Mouse (Mus musculus) MEL (cell line): ENCODE data around the gene H2-K1. TPM values are rescaled to one million over a fixed set of nuclear protein-coding genes. Genes with fewer than 3 reads are reported as not detected.
A peak's percentile ranks its signal among the peaks of the same experiment; 100 is the strongest.

Source experiments
- DNase-seq: peaks from one replicate; pipeline ENCODE4 v3.0.0; 2011; ENCODE audit warnings: low read depth, low spot score
- H3K27ac ChIP-seq: 2 replicates; pipeline ENCODE4 v1.5.1; 2012; ENCODE audit warnings: low read depth, mild to moderate bottlenecking, control low read depth, low read length, moderate library complexity; ENCODE audit not compliant: control insufficient read depth
- H3K27me3 ChIP-seq, 2 experiments: fragments of 150-350 bp in 1 of 2; sonication (generic) in 1 of 2; 2 replicates each; pipeline ENCODE4 v1.6.1; 2012; ENCODE audit warnings: low read length in 2 of 2, mild to moderate bottlenecking in 2 of 2, improper control_type of control experiment in 1 of 2, moderate library complexity in 1 of 2; ENCODE audit not compliant: insufficient read depth in 2 of 2, control insufficient read depth in 1 of 2
- H3K36me3 ChIP-seq, 2 experiments: 2 replicates each; pipeline ENCODE4 v1.6.1; 2012 to 2014; ENCODE audit warnings: low read length in 2 of 2, improper control_type of control experiment in 1 of 2, inconsistent platforms in 1 of 2, mild to moderate bottlenecking in 1 of 2; ENCODE audit not compliant: insufficient read depth in 2 of 2, control insufficient read depth in 1 of 2
- H3K4me1 ChIP-seq, 2 experiments: fragments of 150-350 bp in 1 of 2; sonication (generic) in 1 of 2; 2 replicates each; pipeline ENCODE4 v1.6.1; 2012; ENCODE audit warnings: low read length in 2 of 2, improper control_type of control experiment in 1 of 2, mild to moderate bottlenecking in 1 of 2; ENCODE audit not compliant: insufficient read depth in 2 of 2, control insufficient read depth in 1 of 2
- H3K4me3 ChIP-seq, 2 experiments: fragments of 150-350 bp in 1 of 2; sonication (generic) in 1 of 2; 2 replicates each; pipeline ENCODE4 v1.5.1; 2012; ENCODE audit warnings: low read depth in 2 of 2, low read length in 2 of 2, mild to moderate bottlenecking in 2 of 2, moderate library complexity in 2 of 2, control low read depth in 1 of 2, improper control_type of control experiment in 1 of 2; ENCODE audit not compliant: control insufficient read depth in 1 of 2, insufficient read depth in 1 of 2
- H3K79me2 ChIP-seq: 2 replicates; pipeline ENCODE4 v1.6.1; 2012; ENCODE audit warnings: mild to moderate bottlenecking, low read length, moderate library complexity; ENCODE audit not compliant: control insufficient read depth, poor library complexity, insufficient read depth
- H3K9ac ChIP-seq: 2 replicates; pipeline ENCODE4 v1.6.1; 2012; ENCODE audit warnings: low read depth, mild to moderate bottlenecking, control low read depth, low read length, moderate library complexity; ENCODE audit not compliant: control insufficient read depth, poor library complexity, severe bottlenecking
- H3K9me3 ChIP-seq: fragments of 150-350 bp; sonication (generic); replicated peaks from 2 replicates; pipeline ENCODE4 v1.6.1; 2012; ENCODE audit warnings: mild to moderate bottlenecking, low read length, improper control_type of control experiment, moderate library complexity; ENCODE audit not compliant: insufficient read depth
- BHLHE40 ChIP-seq: IDR thresholded peaks from 2 replicates; pipeline ENCODE4 v1.6.1; 2012; ENCODE audit warnings: low read depth, mild to moderate bottlenecking, inconsistent platforms, low read length, improper control_type of control experiment, borderline replicate concordance
- CTCF ChIP-seq, 3 experiments: IDR thresholded peaks in 2 of 3; conservative IDR thresholded peaks in 1 of 3; 2 replicates each; pipeline ENCODE4 v1.5.1; 2011 to 2012; ENCODE audit warnings: low read length in 3 of 3, low read depth in 2 of 3, mild to moderate bottlenecking in 2 of 3, improper control_type of control experiment in 1 of 3, inconsistent platforms in 1 of 3, mixed read lengths in 1 of 3, moderate library complexity in 1 of 3; ENCODE audit not compliant: control insufficient read depth in 1 of 3, insufficient read depth in 1 of 3, poor library complexity in 1 of 3, severe bottlenecking in 1 of 3
- E2F4 ChIP-seq: IDR thresholded peaks from 2 replicates; pipeline ENCODE4 v1.6.1; 2011; ENCODE audit warnings: low read depth, low read length, improper control_type of control experiment, borderline replicate concordance
- GABPA ChIP-seq: IDR thresholded peaks from 2 replicates; pipeline ENCODE4 v1.6.1; 2012; ENCODE audit warnings: low read depth, mild to moderate bottlenecking, inconsistent platforms, low read length, improper control_type of control experiment, moderate library complexity
- MAX ChIP-seq: IDR thresholded peaks from 2 replicates; pipeline ENCODE4 v1.6.1; 2011; ENCODE audit warnings: low read length, improper control_type of control experiment
- RCOR1 ChIP-seq: IDR thresholded peaks from 2 replicates; pipeline ENCODE4 v1.6.1; 2012; ENCODE audit warnings: low read depth, mild to moderate bottlenecking, inconsistent platforms, low read length, improper control_type of control experiment
- SIN3A ChIP-seq: IDR thresholded peaks from 2 replicates; pipeline ENCODE4 v1.6.1; 2012; ENCODE audit warnings: low read length, improper control_type of control experiment, inconsistent platforms
- SMC3 ChIP-seq: IDR thresholded peaks from 2 replicates; pipeline ENCODE4 v1.6.1; 2011; ENCODE audit warnings: low read depth, low read length, improper control_type of control experiment
- TAL1 ChIP-seq: IDR thresholded peaks from 2 replicates; pipeline ENCODE4 v1.6.1; 2012; ENCODE audit warnings: mild to moderate bottlenecking, inconsistent platforms, low read length, moderate library complexity, mixed read lengths
- TBP ChIP-seq: IDR thresholded peaks from 2 replicates; pipeline ENCODE4 v1.8.0; 2011; ENCODE audit warnings: low read depth, low read length, improper control_type of control experiment
- TCF12 ChIP-seq: IDR thresholded peaks from 2 replicates; pipeline ENCODE4 v1.6.1; 2014; ENCODE audit warnings: low read depth, mild to moderate bottlenecking, inconsistent platforms, low read length, improper control_type of control experiment, moderate library complexity
- ZC3H11A ChIP-seq: IDR thresholded peaks from 2 replicates; pipeline ENCODE4 v1.6.1; 2012; ENCODE audit warnings: low read depth, mild to moderate bottlenecking, inconsistent platforms, low read length, improper control_type of control experiment
- polyA plus RNA-seq, 2 experiments: library from polyadenylated mRNA; stranded (reverse) in 1 of 2; unstranded in 1 of 2; fragments of >175 nt in 1 of 2; fragments of >200 nt in 1 of 2; gene quantifications; 2 replicates each; pipeline versions ENCODE4 v1.2.1 to v1.2.4; 2012; ENCODE audit warnings: low replicate concordance in 2 of 2, low read depth in 1 of 2; ENCODE audit not compliant: insufficient read length in 2 of 2, insufficient read depth in 1 of 2, missing spikeins in 1 of 2
- total RNA-seq: library from RNA; depleted of rRNA; stranded (reverse); fragments of 300-350 nt; gene quantifications from 2 replicates; pipeline ENCODE4 v1.2.3, GENCODE M21; 2012

Gene H2-K1
- total and polyA plus RNA-seq, 3 experiments, result 81.1 to 113 TPM; not detected in 1

DNA sequence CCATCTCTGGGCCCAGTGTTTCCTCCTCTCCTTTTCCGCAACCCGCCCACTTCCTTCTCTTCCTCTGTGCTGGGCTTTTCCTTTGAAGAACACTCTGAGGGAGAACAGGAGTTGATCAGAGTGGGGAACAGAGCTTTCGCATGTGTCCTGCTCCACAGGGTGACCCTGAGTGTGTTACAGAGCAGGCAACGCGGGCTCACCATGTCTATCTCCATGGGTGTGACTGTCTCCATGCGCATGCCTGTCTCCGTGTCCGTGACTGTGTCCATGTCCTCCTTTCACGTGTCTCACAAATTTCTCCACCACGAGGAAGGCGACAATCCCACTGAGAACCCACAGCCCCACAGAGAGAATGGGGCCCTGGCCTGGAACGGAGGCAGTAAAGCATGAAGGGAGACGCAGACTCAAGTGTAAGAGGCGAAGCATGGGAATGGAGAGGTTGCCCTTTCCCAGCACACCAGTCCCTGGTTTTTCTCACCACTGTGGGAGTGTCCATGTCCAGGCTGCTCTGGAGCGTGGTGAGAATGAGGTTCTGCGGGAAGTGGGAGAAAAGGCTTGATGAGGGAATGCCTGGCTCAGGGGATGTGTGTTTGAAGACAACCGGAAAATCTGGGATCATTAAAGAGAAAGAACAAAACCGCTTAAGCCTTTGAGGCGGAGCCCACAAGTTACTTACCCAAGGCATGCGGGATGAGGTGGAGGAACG lies 29.9 kb upstream of the H2-K1 start:
- peaks cover 4 to 17% of the 10 kb centered on the region in 2 experiments; a peak in 3 of 4 replicates for H3K36me3 ChIP-seq
- peaks cover 2 to 37% of the 10 kb centered on the region in 2 experiments; a peak in 3 of 4 replicates for H3K4me1 ChIP-seq
- H3K9ac ChIP-seq, result peak overlapping the region; percentile 99

DNA sequence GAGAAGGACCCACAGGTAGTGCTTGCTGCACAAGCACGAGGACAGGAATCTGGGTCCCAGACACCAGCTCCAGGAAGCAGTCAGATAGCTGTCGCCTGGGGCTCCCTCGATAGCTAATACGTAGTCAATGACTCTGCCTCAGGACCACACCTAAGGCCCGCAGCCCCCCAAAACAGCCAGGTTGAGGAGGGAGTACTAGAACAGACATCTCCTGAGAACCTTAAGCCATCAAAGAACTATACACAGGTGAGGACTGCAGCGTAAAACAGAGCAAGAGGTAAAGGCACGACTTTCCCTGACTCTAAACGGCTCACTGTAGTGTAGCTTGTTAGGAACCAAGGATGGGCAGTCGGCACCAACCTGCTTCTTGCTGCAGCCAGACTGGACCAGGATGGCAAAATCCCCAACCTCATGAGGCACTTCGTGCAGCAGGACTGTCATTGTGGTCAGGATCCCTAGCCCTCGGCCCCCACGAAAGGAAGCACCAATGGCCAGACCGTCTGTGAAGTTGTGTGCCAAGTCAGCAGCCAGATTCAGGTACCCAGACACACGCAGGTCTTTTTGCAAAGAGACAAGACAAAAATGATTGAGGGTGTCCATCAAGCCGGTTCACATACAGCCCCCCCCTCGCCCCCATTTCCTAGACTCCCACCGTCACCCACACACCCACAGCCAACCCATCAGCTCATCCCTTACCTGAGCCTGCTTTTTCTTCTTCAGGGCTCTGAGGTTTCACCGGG lies 29.2 kb upstream of the H2-K1 start:
- Histone ChIP-seq H3K4me1 (peaks cover 2 to 37% of the 10 kb centered on the region in 2 experiments; a peak in 3 of 4 replicates), H3K27me3 (no peaks in the 10 kb centered on the region), H3K9me3 (no peaks in the 10 kb centered on the region), H3K4me3 (no peak overlapping the region), H3K36me3 (peaks cover 3 to 17% of the 10 kb centered on the region in 2 experiments; a peak in 3 of 4 replicates), H3K27ac (no peak overlapping the region), H3K9ac (no peak overlapping the region)
- TF ChIP-seq ZC3H11A, result no peak
- no peak for TF ChIP-seq TBP
- no peak for TF ChIP-seq SIN3A
- TF ChIP-seq TCF12, result no peak
- TF ChIP-seq CTCF (IDR thresholded peaks at IDR 0.05 in 2 of 3, conservative IDR thresholded peaks at IDR 0.05 in 1 of 3; ENCODE audit: control insufficient read depth in 1 of 3, insufficient read depth in 1 of 3, low read depth in 2 of 3, low read length in 3 of 3, poor library complexity in 1 of 3, severe bottlenecking in 1 of 3), result no peak
- no peak for TF ChIP-seq E2F4
- no peak for TF ChIP-seq MAX
- no peak for TF ChIP-seq TAL1
- no peak for TF ChIP-seq GABPA
- TF ChIP-seq, all 39 proteins: peak for 0
- no peak for DNase-seq
- H3K79me2 ChIP-seq, result peaks cover 52% of the 10 kb centered on the region

More for the DNA sequence above, 29.9 kb upstream of the H2-K1 start:
- no peak for DNase-seq
- no peaks in the 10 kb centered on the region for H3K9me3 ChIP-seq
- H3K27me3 ChIP-seq, result no peaks in the 10 kb centered on the region
- no peak overlapping the region for H3K27ac ChIP-seq
- peaks cover 46% of the 10 kb centered on the region for H3K79me2 ChIP-seq
- TF ChIP-seq RCOR1 (no peak), CTCF (IDR thresholded peaks at IDR 0.05 in 2 of 3, conservative IDR thresholded peaks at IDR 0.05 in 1 of 3; ENCODE audit: control insufficient read depth in 1 of 3, insufficient read depth in 1 of 3, low read depth in 2 of 3, low read length in 3 of 3, poor library complexity in 1 of 3, severe bottlenecking in 1 of 3) (no peak), E2F4 (no peak), SIN3A (no peak), SMC3 (no peak), BHLHE40 (no peak)
- H3K4me3 ChIP-seq, result peak overlapping the region; percentile 54 to 90
